Mouse (Mus musculus) layer of hippocampus, postnatal 14 days (tissue): ENCODE measurements around the gene Lrrc23. TPM values are rescaled to one million over a fixed set of nuclear protein-coding genes. Genes with fewer than 3 reads are reported as not detected.

Source experiments
- total RNA-seq, 2 experiments: library from RNA; stranded (reverse); gene quantifications; 2 replicates each; pipeline ENCODE4 v1.2.3; 2021

Gene Lrrc23
- total RNA-seq, 2 experiments from 2014 or later, result 1.6 to 3.4 TPM

Other genes with a start within 250 kb of the Lrrc23 start
- 1 to 10 TPM; 1.7 to 2.2 TPM for gene C1s1, start 237.4 kb downstream of the Lrrc23 start, total RNA-seq
- not detected for gene C1rb, start 209.4 kb downstream of the Lrrc23 start, total RNA-seq
- gene C1s2, start 143.6 kb downstream of the Lrrc23 start, total RNA-seq, result under 1 TPM; 0.23 to 0.29 TPM
- gene Lpcat3, start 116.7 kb downstream of the Lrrc23 start, total RNA-seq, result 10 to 100 TPM; 42.3 to 45.3 TPM
- gene Emg1, start 67.5 kb downstream of the Lrrc23 start, total RNA-seq, result 10 to 100 TPM; 50.7 to 51.1 TPM
- gene Phb2, start 67.4 kb downstream of the Lrrc23 start, total RNA-seq, result 100 to 1,000 TPM; 138 to 141 TPM
- 1 to 10 TPM; 3.8 to 5.7 TPM for gene Ptpn6, start 41.0 kb downstream of the Lrrc23 start, total RNA-seq
- 100 to 1,000 TPM; 297 to 325 TPM for gene Grcc10, start 38.4 kb downstream of the Lrrc23 start, total RNA-seq
- gene Gm45234, start 23.7 kb downstream of the Lrrc23 start, total RNA-seq, result 1 to 10 TPM in 1 of 2 experiments, not detected in 1; 1.3 TPM
- gene Atn1, start 23.2 kb downstream of the Lrrc23 start, total RNA-seq, result 100 to 1,000 TPM; 147 to 149 TPM
- gene Eno2, start 10.1 kb downstream of the Lrrc23 start, total RNA-seq, result 100 to 1,000 TPM; 667 to 671 TPM
- gene Spsb2, start 28.9 kb upstream of the Lrrc23 start, total RNA-seq, result 1 to 10 TPM; 5.7 to 6.7 TPM
- 100 to 1,000 TPM; 578 to 579 TPM for gene Tpi1, start 34.6 kb upstream of the Lrrc23 start, total RNA-seq
- 100 to 1,000 TPM; 180 to 183 TPM for gene Usp5, start 49.8 kb upstream of the Lrrc23 start, total RNA-seq
- gene Cdca3, start 49.8 kb upstream of the Lrrc23 start, total RNA-seq, result 1 to 10 TPM; 2.0 to 3.4 TPM
- gene Gnb3, start 60.5 kb upstream of the Lrrc23 start, total RNA-seq, result under 1 TPM in 1 of 2 experiments, not detected in 1; 0.21 TPM
- 10 to 100 TPM; 24.7 to 24.8 TPM for gene P3h3, start 78.0 kb upstream of the Lrrc23 start, total RNA-seq
- 100 to 1,000 TPM; 180 to 193 TPM for gene Gpr162, start 84.3 kb upstream of the Lrrc23 start, total RNA-seq
- under 1 TPM; 0.29 to 0.58 TPM for gene Cd4, start 108.5 kb upstream of the Lrrc23 start, total RNA-seq
- gene Lag3, start 132.0 kb upstream of the Lrrc23 start, total RNA-seq, result 1 to 10 TPM; 2.6 to 3.0 TPM
- gene Ptms, start 140.4 kb upstream of the Lrrc23 start, total RNA-seq, result 1,000 to 10,000 TPM; 1,231 to 1,331 TPM
- gene Mlf2, start 151.7 kb upstream of the Lrrc23 start, total RNA-seq, result 100 to 1,000 TPM; 681 to 696 TPM
- 100 to 1,000 TPM; 125 to 128 TPM for gene Cops7a, start 185.8 kb upstream of the Lrrc23 start, total RNA-seq
- gene Pianp, start 217.0 kb upstream of the Lrrc23 start, total RNA-seq, result 100 to 1,000 TPM; 119 to 120 TPM
- 10 to 100 TPM; 41.9 to 49.2 TPM for gene Zfp384, start 229.4 kb upstream of the Lrrc23 start, total RNA-seq